In genomic region chr5:136563996-136564395, GRCm38 (mm10) we compare ENCODE assay signal across 10 mouse cellular contexts. TPM values are rescaled to one million over a fixed set of nuclear protein-coding genes. Genes with fewer than 3 reads are reported as not detected.
DNase-seq lines count a peak whose midpoint lies in the region; ATAC-seq and TF ChIP-seq lines count a peak whose summit lies in the region.
"Had no signal": no experiment of that assay in that cellular context is flagged by ENCODE, and none has a peak within 500 bp of the region (broad histone marks: within the 10 kb centered on the region; RNA-seq: fewer than 3 reads in every experiment).

No protein-coding gene starts in this region.

- peaks cover 6% of the 10 kb centered on the region for H3K27me3 ChIP-seq in forebrain, embryonic 10.5 days (ENCODE audit: poor library complexity, severe bottlenecking)
- peaks cover 5% of the 10 kb centered on the region; the same call in 1 of the 2 replicates for H3K27me3 ChIP-seq in forebrain, embryonic 11.5 days (ENCODE audit: control insufficient read depth, insufficient read depth, low read length)
- peaks cover 18% of the 10 kb centered on the region for H3K27me3 ChIP-seq in liver, embryonic 12.5 days (replicated peaks)
- peaks cover 9% of the 10 kb centered on the region for H3K27me3 ChIP-seq in liver, postnatal 0 days (ENCODE audit: insufficient read depth, low read length)
- H3K27me3 ChIP-seq in embryonic facial prominence, embryonic 15.5 days, result peaks cover 10% of the 10 kb centered on the region
- peaks cover 4% of the 10 kb centered on the region; the same call in 1 of the 2 replicates for H3K27me3 ChIP-seq in midbrain, embryonic 11.5 days (ENCODE audit: control insufficient read depth, insufficient read depth, low read length)

- TF ChIP-seq CTCF in liver, postnatal 0 days (IDR thresholded peaks at IDR 0.05; ENCODE audit: low read depth), result no peak

- ATAC-seq in forebrain, embryonic 11.5 days (replicated peaks; ENCODE audit: low FRiP score), result no peak
- ATAC-seq in liver, embryonic 12.5 days, result no peak
- no peak for ATAC-seq in liver, postnatal 0 days
- no peak for ATAC-seq in embryonic facial prominence, embryonic 15.5 days (ENCODE audit: insufficient number of reproducible peaks, low FRiP score, low TSS enrichment, low read depth)
- no peak for ATAC-seq in midbrain, embryonic 11.5 days (ENCODE audit: low FRiP score)

- H3K4me3 ChIP-seq in forebrain, embryonic 10.5 days, result peak overlapping the region; percentile 98
- no peak overlapping the region for H3K4me3 ChIP-seq in forebrain, embryonic 11.5 days (ENCODE audit: low read depth, low read length)
- no peak overlapping the region for H3K4me3 ChIP-seq in liver, embryonic 12.5 days
- no peak overlapping the region for H3K4me3 ChIP-seq in liver, postnatal 0 days (ENCODE audit: low read depth, low read length)
- no peak overlapping the region for H3K4me3 ChIP-seq in embryonic facial prominence, embryonic 15.5 days (replicated peaks)
- H3K4me3 ChIP-seq in midbrain, embryonic 11.5 days (ENCODE audit: low read depth, low read length), result no peak overlapping the region

- TF ChIP-seq EP300 in liver, postnatal 0 days (IDR thresholded peaks at IDR 0.05; ENCODE audit: low read depth), result no peak

- peaks cover 59% of the 10 kb centered on the region for H3K4me1 ChIP-seq in forebrain, embryonic 10.5 days
- H3K4me1 ChIP-seq in forebrain, embryonic 11.5 days (replicated peaks; ENCODE audit: control insufficient read depth, insufficient read depth, low read length), result peaks cover 5% of the 10 kb centered on the region; the same call in 1 of the 2 replicates
- peaks cover 62% of the 10 kb centered on the region for H3K4me1 ChIP-seq in liver, embryonic 12.5 days
- peaks cover 9% of the 10 kb centered on the region for H3K4me1 ChIP-seq in liver, postnatal 0 days (ENCODE audit: insufficient read depth)
- peaks cover 36% of the 10 kb centered on the region for H3K4me1 ChIP-seq in embryonic facial prominence, embryonic 15.5 days
- H3K4me1 ChIP-seq in midbrain, embryonic 11.5 days (ENCODE audit: control insufficient read depth, insufficient read depth, low read length), result peaks cover 30% of the 10 kb centered on the region

- H3K9ac ChIP-seq in forebrain, embryonic 11.5 days (ENCODE audit: low read length), result no peak overlapping the region
- H3K9ac ChIP-seq in liver, embryonic 12.5 days, result no peak overlapping the region
- no peak overlapping the region for H3K9ac ChIP-seq in liver, postnatal 0 days (replicated peaks)
- H3K9ac ChIP-seq in embryonic facial prominence, embryonic 15.5 days, result no peak overlapping the region
- no peak overlapping the region for H3K9ac ChIP-seq in midbrain, embryonic 11.5 days (ENCODE audit: low read length)

- 0 out of 2 replicates have a peak, but pooled peaks cover 3% of the 10 kb centered on the region for H3K36me3 ChIP-seq in forebrain, embryonic 10.5 days (replicated peaks)
- H3K36me3 ChIP-seq in forebrain, embryonic 11.5 days (ENCODE audit: control insufficient read depth, insufficient read depth, low read length), result no peaks in the 10 kb centered on the region
- H3K36me3 ChIP-seq in liver, embryonic 12.5 days, result no peaks in the 10 kb centered on the region
- no peaks in the 10 kb centered on the region for H3K36me3 ChIP-seq in liver, postnatal 0 days (replicated peaks; ENCODE audit: insufficient read depth, low read length)
- H3K36me3 ChIP-seq in embryonic facial prominence, embryonic 15.5 days, result no peaks in the 10 kb centered on the region
- H3K36me3 ChIP-seq in midbrain, embryonic 11.5 days (ENCODE audit: control insufficient read depth, insufficient read depth, low read length), result no peaks in the 10 kb centered on the region

- no peak overlapping the region for H3K4me2 ChIP-seq in forebrain, embryonic 11.5 days (ENCODE audit: low read depth, low read length, severe bottlenecking)
- H3K4me2 ChIP-seq in liver, embryonic 12.5 days, result 0 out of 2 replicates have a peak overlapping the region, but pooled peaks have one; percentile 11
- no peak overlapping the region for H3K4me2 ChIP-seq in liver, postnatal 0 days (ENCODE audit: low read depth, low read length)
- H3K4me2 ChIP-seq in embryonic facial prominence, embryonic 15.5 days (replicated peaks), result 0 out of 2 replicates have a peak overlapping the region, but pooled peaks have one; percentile 99
- peak overlapping the region; percentile 19 for H3K4me2 ChIP-seq in midbrain, embryonic 11.5 days

- 52% methylated on average over 3 of the region's 3 CpGs for WGBS in forebrain, embryonic 10.5 days
- WGBS in forebrain, embryonic 11.5 days, result 53% methylated on average over 3 of the region's 3 CpGs
- WGBS in liver, embryonic 12.5 days (ENCODE audit: insufficient replicate concordance), result 52% methylated on average over 3 of the region's 3 CpGs
- 81% methylated on average over 3 of the region's 3 CpGs for WGBS in liver, postnatal 0 days (ENCODE audit: insufficient replicate concordance)
- 65% methylated on average over 3 of the region's 3 CpGs for WGBS in embryonic facial prominence, embryonic 15.5 days
- 61% methylated on average over 3 of the region's 3 CpGs for WGBS in midbrain, embryonic 11.5 days

- no peak for DNase-seq in forebrain, embryonic 10.5 days (ENCODE audit: extremely low spot score, low spot score)
- no peak for DNase-seq in forebrain, embryonic 11.5 days (ENCODE audit: low spot score)
- DNase-seq in liver, postnatal 0 days, result no peak
- DNase-seq in midbrain, embryonic 11.5 days (ENCODE audit: low spot score, missing footprints), result peak; percentile 87
- DNase-seq in right cerebral cortex, postnatal 4 days, result no peak
- no peak for DNase-seq in left cerebral cortex, postnatal 25 days (ENCODE audit: low spot score in 2 of 2)
- DNase-seq: lung, postnatal 14 days; retina, postnatal 1 day had no signal

- no peak overlapping the region for H3K27ac ChIP-seq in forebrain, embryonic 10.5 days
- H3K27ac ChIP-seq in forebrain, embryonic 11.5 days (ENCODE audit: low read depth, low read length), result no peak overlapping the region
- no peak overlapping the region for H3K27ac ChIP-seq in liver, embryonic 12.5 days
- no peak overlapping the region for H3K27ac ChIP-seq in liver, postnatal 0 days (ENCODE audit: low read depth)
- no peak overlapping the region for H3K27ac ChIP-seq in embryonic facial prominence, embryonic 15.5 days (replicated peaks)
- no peak overlapping the region for H3K27ac ChIP-seq in midbrain, embryonic 11.5 days (ENCODE audit: low read depth, low read length)

- H3K9me3 ChIP-seq in forebrain, embryonic 10.5 days, result no peaks in the 10 kb centered on the region
- no peaks in the 10 kb centered on the region for H3K9me3 ChIP-seq in forebrain, embryonic 11.5 days (ENCODE audit: control insufficient read depth, low read length)
- H3K9me3 ChIP-seq in liver, embryonic 12.5 days (replicated peaks), result no peaks in the 10 kb centered on the region
- H3K9me3 ChIP-seq in liver, postnatal 0 days (ENCODE audit: low read length), result no peaks in the 10 kb centered on the region
- H3K9me3 ChIP-seq in embryonic facial prominence, embryonic 15.5 days (replicated peaks), result no peaks in the 10 kb centered on the region
- H3K9me3 ChIP-seq in midbrain, embryonic 11.5 days (ENCODE audit: control insufficient read depth, low read length), result no peaks in the 10 kb centered on the region

- intact Hi-C loops in left cerebral cortex, postnatal 25 days (cut with DNase I), result no loop called here

RNA-seq across cellular contexts. Expression of gene Cux1, which starts 3.3 kb away (rescaled TPM):
- 106 and 107 TPM in 2 replicates for polyA plus RNA-seq in forebrain, embryonic 10.5 days (2016; fragmentation: Nextera tagmentation; extraction: Ambion mirVana)
- polyA plus RNA-seq in forebrain, embryonic 11.5 days (2014; fragmentation: Nextera tagmentation; extraction: Ambion mirVana), result 156 and 163 TPM in 2 replicates
- 29.8 and 31.7 TPM in 2 replicates for polyA plus RNA-seq in liver, embryonic 12.5 days (2016; fragmentation: Nextera tagmentation; extraction: Ambion mirVana)
- 9.2 and 10.7 TPM in 2 replicates for polyA plus RNA-seq in liver, postnatal 0 days (2015; fragmentation: Nextera tagmentation; extraction: Ambion mirVana)
- polyA plus RNA-seq in embryonic facial prominence, embryonic 15.5 days (2015; fragmentation: Nextera tagmentation; extraction: Ambion mirVana), result 72.7 and 78.0 TPM in 2 replicates
- polyA plus RNA-seq in midbrain, embryonic 11.5 days (2014; fragmentation: Nextera tagmentation; extraction: Ambion mirVana), result 117 and 130 TPM in 2 replicates
- 100 to 1,000 TPM; 105 to 121 TPM for total RNA-seq in left cerebral cortex, postnatal 25 days (2021)

Comparison
In these comparisons a context has a peak if more than half of its experiments do, and no peak if none do; other contexts are left out.
1. H3K4me2 ChIP-seq: peak in liver, embryonic 12.5 days (single experiment), embryonic facial prominence, embryonic 15.5 days (single experiment) and midbrain, embryonic 11.5 days (single experiment); none in forebrain, embryonic 11.5 days (single experiment) and liver, postnatal 0 days (single experiment).